16 mouse cellular contexts compared by ENCODE assay signal in genomic region chr10:107933527-107933926, GRCm38 (mm10). TPM values are rescaled to one million over a fixed set of nuclear protein-coding genes. Genes with fewer than 3 reads are reported as not detected.
"Had no signal": no experiment of that assay in that cellular context is flagged by ENCODE, and none has a peak within 500 bp of the region (broad histone marks: within the 10 kb centered on the region; RNA-seq: fewer than 3 reads in every experiment).

No protein-coding gene starts in this region.

- H3K4me2 ChIP-seq: limb, embryonic 13.5 days; midbrain, embryonic 12.5 days; neural tube, embryonic 15.5 days had no signal

- H3K36me3 ChIP-seq: limb, embryonic 13.5 days; midbrain, embryonic 12.5 days; neural tube, embryonic 15.5 days had no signal

- H3K9me3 ChIP-seq: limb, embryonic 13.5 days; megakaryocyte, embryonic 14.5 days; midbrain, embryonic 12.5 days; neural tube, embryonic 15.5 days had no signal

- H3K27ac ChIP-seq: kidney, postnatal 0 days; layer of hippocampus, adult 2 months; limb, embryonic 13.5 days; liver, embryonic 14.5 days; midbrain, embryonic 12.5 days; neural tube, embryonic 15.5 days had no signal

- H3K9ac ChIP-seq: limb, embryonic 13.5 days; liver, embryonic 14.5 days; midbrain, embryonic 12.5 days; neural tube, embryonic 15.5 days had no signal

- H3K27me3 ChIP-seq: limb, embryonic 13.5 days; megakaryocyte, embryonic 14.5 days; midbrain, embryonic 12.5 days; neural tube, embryonic 15.5 days had no signal

- H3K4me1 ChIP-seq: midbrain, embryonic 12.5 days had no signal

- H3K4me3 ChIP-seq: layer of hippocampus, adult 2 months; limb, embryonic 13.5 days; megakaryocyte, embryonic 14.5 days; midbrain, embryonic 12.5 days; myocyte; neural tube, embryonic 15.5 days had no signal

- DNase-seq: kidney, adult 11 months; kidney, adult 9 months; kidney, postnatal 36 days; lung, adult 18-20 months; thymus, adult 18-20 months; thymus, postnatal 14 days had no signal

RNA-seq across cellular contexts. Expression of gene Otogl, which starts 21.6 kb away (rescaled TPM):
- total RNA-seq: liver, adult 2 months had no signal
- polyA plus RNA-seq: liver, adult 2 months; midbrain, embryonic 12.5 days; neural tube, embryonic 11.5 days had no signal
